Mouse (Mus musculus) ES-E14 (cell line): ENCODE measurements at regions not wholly inside any gene's neighbourhood (a gene's known extent, or its start where the extent isn't known, plus 50 kb on each side); places are given as distances from the start of the nearest gene placed in this dataset.

ENCODE experiments used
- DNase-seq: peaks from one replicate; pipeline ENCODE4 v3.0.0-alpha.2; 2013; ENCODE audit warnings: low read depth, low spot score
- H3K27ac ChIP-seq: 2 replicates; pipeline ENCODE4 v1.5.1; 2012; ENCODE audit warnings: low read depth, mild to moderate bottlenecking, low read length, moderate library complexity, mixed read lengths; ENCODE audit not compliant: poor library complexity, insufficient read depth, severe bottlenecking
- H3K36me3 ChIP-seq: 2 replicates; pipeline ENCODE4 v1.6.1; 2012; ENCODE audit warnings: mild to moderate bottlenecking, low read length, moderate library complexity, mixed read lengths; ENCODE audit not compliant: control insufficient read depth, poor library complexity, insufficient read depth, severe bottlenecking
- H3K4me1 ChIP-seq, 2 experiments: fragments of 150-350 bp in 1 of 2; sonication (generic) in 1 of 2; 2 replicates each; pipeline ENCODE4 v1.6.1; 2012; ENCODE audit warnings: low read length in 2 of 2, mild to moderate bottlenecking in 1 of 2, mixed read lengths in 1 of 2; ENCODE audit not compliant: control insufficient read depth in 2 of 2, insufficient read depth in 2 of 2, poor library complexity in 1 of 2
- H3K4me3 ChIP-seq, 2 experiments: fragments of 150-350 bp in 1 of 2; sonication (generic) in 1 of 2; 2 replicates each; pipeline ENCODE4 v1.5.1; 2012; ENCODE audit warnings: low read length in 2 of 2, low read depth in 1 of 2, mild to moderate bottlenecking in 1 of 2, mixed read lengths in 1 of 2; ENCODE audit not compliant: insufficient read depth in 1 of 2, poor library complexity in 1 of 2, severe bottlenecking in 1 of 2
- H3K9ac ChIP-seq: 2 replicates; pipeline ENCODE4 v1.6.1; 2012; ENCODE audit warnings: low read depth, mild to moderate bottlenecking, low read length, mixed read lengths; ENCODE audit not compliant: poor library complexity, insufficient read depth, severe bottlenecking
- H3K9me3 ChIP-seq: fragments of 150-350 bp; sonication (generic); 2 replicates; pipeline ENCODE4 v1.6.1; 2012; ENCODE audit warnings: low read depth, mild to moderate bottlenecking, low read length; ENCODE audit not compliant: control insufficient read depth, insufficient read depth
- CHD2 ChIP-seq: IDR thresholded peaks from 2 replicates; pipeline ENCODE4 v1.6.1; 2014; ENCODE audit warnings: mild to moderate bottlenecking, low read depth, low read length, inconsistent platforms
- HCFC1 ChIP-seq: IDR thresholded peaks from 2 replicates; pipeline ENCODE4 v1.6.1; 2012; ENCODE audit warnings: low read length, inconsistent platforms, borderline replicate concordance; ENCODE audit not compliant: insufficient read depth
- MAFK ChIP-seq: IDR thresholded peaks from 2 replicates; pipeline ENCODE4 v1.6.1; 2014; ENCODE audit warnings: mild to moderate bottlenecking, low read depth, low read length, inconsistent platforms; ENCODE audit not compliant: insufficient read depth
- ZC3H11A ChIP-seq: IDR thresholded peaks from 2 replicates; pipeline ENCODE4 v1.6.1; 2012; ENCODE audit warnings: low read depth, mild to moderate bottlenecking, inconsistent platforms, low read length, borderline replicate concordance
- ZNF384 ChIP-seq: IDR thresholded peaks from 2 replicates; pipeline ENCODE4 v1.6.1; 2012; ENCODE audit warnings: low read depth, low read length, inconsistent platforms
- in situ Hi-C, 2 experiments: fragments of 600-800 bp; cut with MboI; formaldehyde crosslinking; loops; one replicate each; pipeline ENCODE4 v1.15.1; 2025; ENCODE audit warnings: low sequenced_read_pairs in 2 of 2, inconsistent platforms in 1 of 2; ENCODE audit not compliant: unreplicated experiment in 2 of 2

- Histone ChIP-seq H3K27ac (no peak overlapping the region), H3K9ac (no peak overlapping the region), H3K9me3 (no peaks in the 10 kb centered on the region), H3K36me3 (no peaks in the 10 kb centered on the region), H3K4me3 (no peak overlapping the region), H3K4me1 (no peaks in the 10 kb centered on the region)
- in situ Hi-C loops = no loop called here
- DNase-seq = no peak
- no peak for TF ChIP-seq MAFK
- TF ChIP-seq ZNF384 = no peak
- no peak for TF ChIP-seq HCFC1
- TF ChIP-seq ZC3H11A = no peak
- TF ChIP-seq CHD2 = no peak
Observed at GRCm38 (mm10) chr9:47426712-47427111, 103.3 kb upstream of the Cadm1 start.

GRCm38 (mm10) chr9:47428710-47429341 lies 101.1 kb upstream of the Cadm1 start:
- no peak for DNase-seq
- no peak overlapping the region for H3K27ac ChIP-seq
- no peaks in the 10 kb centered on the region for H3K4me1 ChIP-seq
- in situ Hi-C loops = no loop called here
- H3K36me3 ChIP-seq = no peaks in the 10 kb centered on the region
- no peak overlapping the region for H3K4me3 ChIP-seq
- no peak for TF ChIP-seq HCFC1
- TF ChIP-seq MAFK = no peak
- no peak for TF ChIP-seq CHD2
- no peak for TF ChIP-seq ZNF384
- TF ChIP-seq ZC3H11A = no peak
- H3K9me3 ChIP-seq = no peaks in the 10 kb centered on the region
- H3K9ac ChIP-seq = no peak overlapping the region

- TF ChIP-seq CHD2 (no peak), ZC3H11A (no peak), ZNF384 (no peak), HCFC1 (no peak), MAFK (no peak)
- no peak for DNase-seq
- Histone ChIP-seq H3K36me3 (no peaks in the 10 kb centered on the region), H3K4me1 (no peaks in the 10 kb centered on the region), H3K9ac (no peak overlapping the region), H3K4me3 (no peak overlapping the region), H3K27ac (no peak overlapping the region), H3K9me3 (no peaks in the 10 kb centered on the region)
- in situ Hi-C loops = no loop called here
Observed at GRCm38 (mm10) chr9:47429691-47430090, 100.3 kb upstream of the Cadm1 start.

- in situ Hi-C loops = no loop called here
- DNase-seq = no peak
Observed at GRCm38 (mm10) chr9:47432715-47433114, 97.3 kb upstream of the Cadm1 start.

More at GRCm38 (mm10) chr9:47432715-47433114, 97.3 kb upstream of the Cadm1 start:
- Histone ChIP-seq H3K9me3 (no peaks in the 10 kb centered on the region), H3K27ac (no peak overlapping the region), H3K4me1 (no peaks in the 10 kb centered on the region), H3K9ac (no peak overlapping the region), H3K36me3 (no peaks in the 10 kb centered on the region), H3K4me3 (no peak overlapping the region)
- TF ChIP-seq CHD2 = no peak
- TF ChIP-seq HCFC1 = no peak
- no peak for TF ChIP-seq ZC3H11A
- TF ChIP-seq MAFK = no peak
- no peak for TF ChIP-seq ZNF384
